Mouse (Mus musculus) left cerebral cortex, postnatal 36 days (tissue): ENCODE data around the gene Srrm3. TPM values are rescaled to one million over a fixed set of nuclear protein-coding genes. Genes with fewer than 3 reads are reported as not detected.
A peak's percentile ranks its signal among the peaks of the same experiment; 100 is the strongest.

ENCODE experiments used
- DNase-seq, 2 experiments: peaks; one replicate each; pipeline ENCODE4 v3.0.0; 2021 to 2022; ENCODE audit warnings: low spot score in 2 of 2, mixed read lengths in 1 of 2
- intact Hi-C: fragments of 180-260 bp; cut with DNase I; formaldehyde crosslinking; loops from one replicate; pipeline ENCODE4 v1.15.1; 2025
- total RNA-seq, 2 experiments: library from RNA; stranded (reverse); gene quantifications; 2 replicates each; pipeline ENCODE4 v1.2.3; 2021

Gene Srrm3
- 100 to 1,000 TPM in 1 of 2 experiments, 10 to 100 TPM in 1; 65.0 to 119 TPM for total RNA-seq

DNA sequence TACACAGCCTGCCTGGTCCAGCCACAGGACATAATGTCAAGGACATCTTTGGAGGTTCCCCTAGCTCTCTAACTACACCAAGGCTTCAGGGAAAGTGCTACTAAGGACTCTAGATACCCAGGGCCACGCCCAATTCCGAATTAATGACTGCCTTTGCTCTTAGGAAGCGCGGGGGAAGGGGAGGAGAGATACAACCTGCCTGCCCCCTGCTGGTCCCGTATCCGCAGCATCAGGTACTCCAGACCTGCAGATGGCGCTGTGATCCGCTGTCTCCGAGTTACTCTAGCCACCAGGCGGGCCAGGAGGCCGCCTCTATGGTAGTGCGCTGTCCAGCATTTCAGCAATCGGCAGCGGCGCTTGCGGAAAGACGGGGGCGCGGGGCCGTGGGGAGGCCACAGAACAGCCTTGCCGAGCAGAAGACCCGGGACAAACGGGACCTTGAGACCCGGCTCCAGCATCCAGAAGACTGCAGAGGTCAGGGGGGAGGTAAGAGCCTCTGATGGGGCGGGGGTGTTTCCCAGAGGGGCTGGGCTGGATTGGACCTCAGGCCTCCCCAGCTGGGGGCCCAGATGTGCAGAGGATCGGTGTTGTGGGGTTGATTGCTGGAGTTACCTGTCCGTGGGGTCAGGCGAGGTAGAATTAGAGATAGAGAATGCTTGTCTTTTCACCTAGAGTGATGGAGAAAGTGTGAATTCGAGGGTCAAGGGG lies at the start of gene Srrm3:
Srrm3 (plus strand) TSS at position 336 of the 708 bp plus-strand sequence.
- DNase-seq: peak; percentile 91
- intact Hi-C loops: loop anchor here (2.0 kb wide), 1 partner anchor 40 kb away; no protein-coding TSS in a partner anchor

DNA sequence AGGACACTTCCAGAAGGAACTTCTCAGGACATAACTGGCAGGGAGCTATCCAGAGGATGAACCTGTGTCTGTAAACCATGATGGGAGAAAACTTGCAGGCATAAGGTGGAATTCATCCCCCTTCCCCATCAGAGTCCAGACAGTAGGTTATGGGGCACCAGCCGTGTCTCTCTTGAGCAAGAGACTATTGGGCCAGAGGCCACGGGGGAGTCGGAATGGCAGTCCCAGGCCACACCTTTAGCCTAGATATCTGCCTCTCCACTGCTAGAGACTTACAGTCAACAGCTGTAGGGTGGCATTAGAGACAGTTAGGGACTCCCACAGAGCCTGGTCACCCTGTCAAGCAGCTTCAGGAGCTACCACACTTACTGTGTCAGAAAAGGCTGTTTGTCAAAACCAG lies 44.8 kb upstream of the Srrm3 start:
- intact Hi-C loops: loop anchor here (2.0 to 5.0 kb wide), 3 partner anchors 130 to 360 kb away; partner anchors contain the start of gene Rhbdd2

DNA sequence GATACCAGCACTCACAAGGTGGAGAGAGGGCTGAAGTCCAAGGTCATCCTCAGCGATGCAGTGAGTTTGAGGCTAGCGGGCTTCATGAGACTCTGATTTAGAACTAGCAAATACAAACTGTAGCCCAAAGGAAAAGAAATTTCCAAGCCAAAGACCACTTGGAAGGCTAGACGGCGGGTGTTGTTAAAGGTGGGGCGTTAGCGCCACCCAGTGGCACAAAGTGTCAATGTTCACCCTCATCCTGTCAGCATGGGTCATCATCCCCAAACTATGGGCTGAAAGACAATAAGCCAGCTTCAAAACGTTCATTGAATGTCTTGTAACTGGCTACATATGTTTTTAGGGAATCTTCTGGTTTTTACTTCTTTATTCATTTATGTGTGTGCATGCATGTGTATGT lies 43.2 kb upstream of the Srrm3 start:
- intact Hi-C loops: loop anchor here (1.0 to 5.0 kb wide), 4 partner anchors 131 to 361 kb away; partner anchors contain the start of gene Rhbdd2
- DNase-seq: peak; percentile 39 to 59

More for the DNA sequence above, 44.8 kb upstream of the Srrm3 start:
- no peak for DNase-seq

GRCm38 (mm10) chr5:135764971-135765370 lies 41.7 kb upstream of the Srrm3 start:
- intact Hi-C loops: loop anchor here (5.0 kb wide), 2 partner anchors 133 to 363 kb away; partner anchors contain the start of gene Rhbdd2

GRCm38 (mm10) chr5:135772519-135772918 lies 34.2 kb upstream of the Srrm3 start:
- intact Hi-C loops: no loop called here
- DNase-seq: no peak

More at GRCm38 (mm10) chr5:135764971-135765370, 41.7 kb upstream of the Srrm3 start:
- no peak for DNase-seq

GRCm38 (mm10) chr5:135776546-135776945 lies 30.1 kb upstream of the Srrm3 start:
- no peak for DNase-seq
- intact Hi-C loops: loop anchor here (5.0 kb wide), 1 partner anchor 144 kb away; the partner anchor contains the start of gene Rhbdd2

GRCm38 (mm10) chr5:135777796-135778470 lies 28.8 kb upstream of the Srrm3 start, which contains the start of gene Styxl1:
Styxl1 (minus strand) TSS chr5:135778385.
- intact Hi-C loops: loop anchor here (5.0 kb wide), 1 partner anchor 146 kb away; the partner anchor contains the start of gene Rhbdd2
- no peak for DNase-seq

DNA sequence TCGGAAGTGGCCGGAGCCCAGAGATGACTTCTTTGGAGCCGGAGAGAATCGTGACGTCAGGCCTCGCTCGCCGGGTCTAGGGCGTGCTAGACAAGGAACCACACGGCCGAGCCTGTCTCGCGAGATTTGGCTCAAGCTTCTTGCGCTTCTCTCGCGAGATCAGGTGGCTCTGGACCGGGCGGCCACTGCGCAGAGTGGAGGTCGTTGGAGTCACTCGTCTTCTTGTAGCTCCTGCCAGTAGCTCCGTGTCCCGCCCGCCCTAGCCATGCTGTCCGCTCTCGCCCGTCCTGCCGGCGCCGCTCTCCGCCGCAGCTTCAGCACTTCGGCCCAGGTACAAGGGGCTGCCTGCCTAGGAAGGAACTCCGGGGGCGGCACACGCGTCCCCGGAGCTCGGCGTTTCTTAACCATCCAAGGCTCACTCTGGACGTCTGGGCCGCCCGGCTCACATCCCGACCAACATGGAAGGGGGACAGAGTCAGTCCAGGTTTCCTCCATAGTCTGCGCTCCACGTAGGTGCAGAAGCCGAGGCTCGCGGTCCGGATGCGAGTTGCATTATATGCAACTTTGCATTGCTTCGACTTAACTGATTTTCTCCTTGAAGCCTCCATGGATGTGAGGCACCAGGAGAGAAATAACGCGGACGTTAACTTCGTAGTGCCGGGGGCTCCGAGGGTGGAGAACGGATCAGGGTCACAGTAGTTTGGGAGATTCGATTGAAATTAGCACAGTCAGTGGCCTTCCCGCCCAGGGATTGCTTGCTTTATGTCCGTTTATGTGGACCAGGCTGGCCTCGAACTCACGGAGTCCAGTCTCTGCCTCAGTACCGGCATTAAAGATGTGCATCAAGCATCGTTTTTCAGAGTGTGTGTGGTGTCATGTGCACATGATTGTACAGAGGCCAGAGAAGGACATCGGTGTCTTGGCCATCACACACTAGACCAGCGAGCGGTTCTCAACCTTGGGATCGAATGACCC lies 27.9 kb upstream of the Srrm3 start, which contains the start of gene Mdh2:
Mdh2 (plus strand) TSS at position 10 of the 975 bp plus-strand sequence.
- intact Hi-C loops: loop anchor here (5.0 kb wide), 1 partner anchor 146 kb away; the partner anchor contains the start of gene Rhbdd2
- DNase-seq: peak; percentile 98 to 99

DNA sequence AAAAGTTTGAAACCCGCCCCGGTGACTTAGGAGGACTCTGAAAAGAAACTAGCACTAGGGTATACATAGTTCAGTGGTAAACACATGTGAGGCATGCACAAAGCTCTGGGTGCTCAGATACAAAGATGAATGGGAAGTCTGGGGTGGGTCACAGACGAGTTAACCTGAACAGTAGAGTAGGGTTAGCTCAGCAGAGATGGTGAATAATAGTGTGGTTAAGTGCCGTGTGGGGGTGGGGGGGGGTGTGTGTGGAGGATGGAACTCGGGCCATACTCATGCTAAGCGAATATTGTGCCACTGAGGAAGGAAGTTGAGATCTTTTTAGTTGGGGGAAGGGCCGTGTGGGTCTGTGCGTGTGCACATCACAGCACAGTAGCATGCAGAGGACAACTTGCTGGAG lies 26.4 kb upstream of the Srrm3 start:
- no peak for DNase-seq
- intact Hi-C loops: no loop called here

DNA sequence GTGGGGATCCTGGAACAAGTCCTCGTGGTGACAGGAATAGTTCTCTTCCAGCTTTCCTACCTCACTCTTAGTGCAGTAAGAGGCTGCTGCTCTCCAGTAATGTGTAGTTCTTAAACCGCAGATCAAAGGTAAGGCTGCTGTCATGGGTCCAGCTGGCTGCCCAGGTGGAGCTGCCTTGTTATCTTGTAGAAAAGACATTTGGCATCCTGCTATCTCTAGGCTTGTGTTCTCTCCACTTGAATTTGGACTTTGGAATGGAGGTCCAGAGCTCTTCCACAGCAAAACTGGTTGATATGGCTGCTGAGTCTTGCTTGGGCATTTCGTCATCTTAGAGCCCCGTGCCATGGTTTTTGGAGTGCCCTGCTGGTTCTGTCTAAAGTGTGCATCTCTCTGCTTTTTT lies 23.8 kb upstream of the Srrm3 start:
- no peak for DNase-seq
- intact Hi-C loops: no loop called here

GRCm38 (mm10) chr5:135793996-135794858 lies 12.5 kb upstream of the Srrm3 start:
- peak; percentile 86 to 89 for DNase-seq
- intact Hi-C loops: loop anchor here (1.0 kb wide), 1 partner anchor 61 kb away; no protein-coding TSS in a partner anchor

GRCm38 (mm10) chr5:135794859-135795181 lies 11.9 kb upstream of the Srrm3 start:
- intact Hi-C loops: loop anchor here (1.0 kb wide), 1 partner anchor 60 kb away; no protein-coding TSS in a partner anchor

GRCm38 (mm10) chr5:135799746-135800145 lies 6.9 kb upstream of the Srrm3 start:
- no peak for DNase-seq
- intact Hi-C loops: no loop called here

More at GRCm38 (mm10) chr5:135794859-135795181, 11.9 kb upstream of the Srrm3 start:
- DNase-seq: no peak

GRCm38 (mm10) chr5:135800927-135801326 lies 5.8 kb upstream of the Srrm3 start:
- no peak for DNase-seq
- intact Hi-C loops: no loop called here

GRCm38 (mm10) chr5:135802641-135803040 lies 4.0 kb upstream of the Srrm3 start:
- DNase-seq: no peak
- intact Hi-C loops: no loop called here

- DNase-seq: no peak
- intact Hi-C loops: no loop called here
Observed at GRCm38 (mm10) chr5:135803135-135803534, 3.6 kb upstream of the Srrm3 start.

GRCm38 (mm10) chr5:135803676-135804075 lies 3.0 kb upstream of the Srrm3 start:
- no peak for DNase-seq

DNA sequence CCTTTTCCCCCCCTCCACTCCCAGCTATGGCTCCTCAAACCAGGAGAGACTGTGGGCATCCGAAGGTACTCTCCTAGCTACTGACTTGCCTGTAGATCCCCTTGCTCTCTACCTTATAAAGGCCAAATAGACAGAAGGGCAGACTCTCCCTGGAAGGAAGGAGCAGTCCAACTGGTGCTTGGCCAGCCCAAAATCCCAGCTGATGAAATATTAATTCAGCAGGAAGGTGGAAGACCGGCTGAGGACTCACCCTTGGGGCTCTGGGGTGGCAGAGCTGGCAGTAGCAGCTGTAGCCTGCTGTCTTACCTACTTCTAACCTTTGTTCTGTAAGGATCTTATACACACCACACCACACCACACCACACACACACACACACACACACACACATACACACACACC lies 2.0 kb upstream of the Srrm3 start:
- intact Hi-C loops: no loop called here
- DNase-seq: no peak

More at GRCm38 (mm10) chr5:135803676-135804075, 3.0 kb upstream of the Srrm3 start:
- intact Hi-C loops: no loop called here
